Mouse (Mus musculus): Measurements from ENCODE around the gene Zfp609. TPM values are rescaled to one million over a fixed set of nuclear protein-coding genes. Genes with fewer than 3 reads are reported as not detected.
"Not testable (repeated sequence)": the region's sequence is repeated elsewhere in the genome, so short reads cannot be mapped to it uniquely, and the experiment has no call there.

Zfp609 gene
- total RNA-seq, 2 experiments from 2014 or later = 30.4 to 36.1 TPM

GRCm38 (mm10) chr9:65812841-65813240 lies 14.5 kb downstream of the Zfp609 start:
- no peak for DNase-seq

- DNase-seq = no peak
Measured at GRCm38 (mm10) chr9:65811784-65812183, 15.6 kb downstream of the Zfp609 start.

- no peak for DNase-seq
Measured at GRCm38 (mm10) chr9:65807818-65808217, 19.5 kb downstream of the Zfp609 start.

- peak; percentile 70 for DNase-seq
Measured at GRCm38 (mm10) chr9:65807251-65807650, 20.1 kb downstream of the Zfp609 start.

GRCm38 (mm10) chr9:65799770-65800169 lies 27.6 kb downstream of the Zfp609 start:
- no peak for DNase-seq

- no peak for DNase-seq
Measured at GRCm38 (mm10) chr9:65795651-65796050, 31.7 kb downstream of the Zfp609 start.

GRCm38 (mm10) chr9:65794313-65794712 lies 33.1 kb downstream of the Zfp609 start:
- no peak for DNase-seq

- DNase-seq = no peak
Measured at GRCm38 (mm10) chr9:65793506-65793905, 33.9 kb downstream of the Zfp609 start.

GRCm38 (mm10) chr9:65793086-65793485 lies 34.3 kb downstream of the Zfp609 start:
- DNase-seq = no peak

- no peak for DNase-seq
Measured at GRCm38 (mm10) chr9:65791846-65792245, 35.5 kb downstream of the Zfp609 start.

GRCm38 (mm10) chr9:65791106-65791505 lies 36.3 kb downstream of the Zfp609 start:
- no peak for DNase-seq

GRCm38 (mm10) chr9:65789788-65790187 lies 37.6 kb downstream of the Zfp609 start:
- no peak for DNase-seq

- DNase-seq = no peak
Measured at GRCm38 (mm10) chr9:65788556-65788955, 38.8 kb downstream of the Zfp609 start.

GRCm38 (mm10) chr9:65787829-65788344 lies 39.5 kb downstream of the Zfp609 start:
- DNase-seq = no peak

GRCm38 (mm10) chr9:65786885-65787787 lies 40.2 kb downstream of the Zfp609 start:
- DNase-seq = peak; percentile 52

- no peak for DNase-seq
Measured at GRCm38 (mm10) chr9:65785772-65786368, 41.5 kb downstream of the Zfp609 start.

- DNase-seq = not testable (repeated sequence)
Measured at GRCm38 (mm10) chr9:65779619-65780018, 47.7 kb downstream of the Zfp609 start.

- no peak for DNase-seq
Measured at GRCm38 (mm10) chr9:65776874-65777432, 50.4 kb downstream of the Zfp609 start.

GRCm38 (mm10) chr9:65776137-65776872 lies 51.1 kb downstream of the Zfp609 start:
- no peak for DNase-seq

GRCm38 (mm10) chr9:65773783-65774182 lies 53.6 kb downstream of the Zfp609 start:
- DNase-seq = no peak

- DNase-seq = no peak
Measured at GRCm38 (mm10) chr9:65771011-65771664, 56.2 kb downstream of the Zfp609 start.

GRCm38 (mm10) chr9:65762728-65763127 lies 64.6 kb downstream of the Zfp609 start:
- DNase-seq = no peak

All from adrenal gland, postnatal 10 days (tissue).